Mouse (Mus musculus) CD8-positive naive resting alpha-beta T cell, adult 57 days (primary cell): Measurements from ENCODE around the gene Tmem47. TPM values are rescaled to one million over a fixed set of nuclear protein-coding genes. Genes with fewer than 3 reads are reported as not detected.

Experiments
- total RNA-seq: library from RNA; stranded (reverse); gene quantifications from one replicate; pipeline ENCODE4 v1.2.4, GENCODE M21; 2023

Gene Tmem47
- total RNA-seq = not detected

DNA sequence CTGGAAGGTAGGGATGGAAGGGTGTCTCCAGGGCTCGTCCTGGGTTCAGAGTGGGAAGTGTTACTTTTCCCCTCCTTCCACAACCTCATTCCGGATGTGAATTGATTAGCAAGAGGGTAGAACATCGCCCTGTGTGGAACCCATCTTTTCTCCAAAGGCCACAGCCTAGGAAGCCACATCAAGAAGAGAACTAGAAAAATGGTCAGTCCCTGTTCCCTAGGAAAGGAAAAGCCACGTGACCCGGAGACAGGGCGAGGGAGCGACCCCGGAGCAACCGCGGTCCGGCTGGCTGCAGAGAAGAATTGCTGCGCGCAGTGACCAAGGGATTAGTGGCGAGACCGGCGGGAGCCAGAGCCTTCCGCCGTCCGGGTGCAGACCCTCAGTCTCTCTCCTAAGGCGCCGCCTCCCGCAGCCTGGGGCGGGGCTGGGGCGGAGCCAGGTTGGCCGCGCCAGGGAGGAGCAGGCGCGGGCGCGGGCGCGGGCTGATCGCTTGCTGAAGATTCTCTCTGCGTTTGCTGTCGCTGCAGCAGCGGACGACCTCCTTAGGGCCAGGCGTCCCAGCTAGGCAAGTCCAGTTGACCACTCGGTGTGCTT is at the start of gene Tmem47:
Gene Tmem47 (plus strand): TSS at position 489 of the 594 bp plus-strand sequence.

